Mouse (Mus musculus) ES-E14 (cell line): ENCODE results near the gene Cenpp.

Experiments used
- CHD2 ChIP-seq: IDR thresholded peaks from 2 replicates; pipeline ENCODE4 v1.6.1; 2014; ENCODE audit warnings: mild to moderate bottlenecking, low read depth, low read length, inconsistent platforms
- HCFC1 ChIP-seq: IDR thresholded peaks from 2 replicates; pipeline ENCODE4 v1.6.1; 2012; ENCODE audit warnings: low read length, inconsistent platforms, borderline replicate concordance; ENCODE audit not compliant: insufficient read depth
- MAFK ChIP-seq: IDR thresholded peaks from 2 replicates; pipeline ENCODE4 v1.6.1; 2014; ENCODE audit warnings: mild to moderate bottlenecking, low read depth, low read length, inconsistent platforms; ENCODE audit not compliant: insufficient read depth
- ZC3H11A ChIP-seq: IDR thresholded peaks from 2 replicates; pipeline ENCODE4 v1.6.1; 2012; ENCODE audit warnings: low read depth, mild to moderate bottlenecking, inconsistent platforms, low read length, borderline replicate concordance
- ZNF384 ChIP-seq: IDR thresholded peaks from 2 replicates; pipeline ENCODE4 v1.6.1; 2012; ENCODE audit warnings: low read depth, low read length, inconsistent platforms

GRCm38 (mm10) chr13:49583859-49584258, 68.7 kb downstream of the Cenpp start:
- TF ChIP-seq CHD2 (no peak), ZNF384 (no peak), HCFC1 (no peak), MAFK (no peak), ZC3H11A (no peak)
